Mouse (Mus musculus) forebrain, embryonic 16.5 days (tissue): ENCODE measurements around the gene Rftn2. TPM values are rescaled to one million over a fixed set of nuclear protein-coding genes. Genes with fewer than 3 reads are reported as not detected.
"Not testable (repeated sequence)": the region's sequence is repeated elsewhere in the genome, so short reads cannot be mapped to it uniquely, and the experiment has no call there.

Source experiments
- ATAC-seq: fragments of 200-750 bp; cut with Nextera tagmentation; 2 replicates; pipeline ENCODE4 v1.8.0; 2017; ENCODE audit warnings: mild to moderate bottlenecking, moderate library complexity
- H3K27ac ChIP-seq: fragments of 300-500 bp; sonication (generic); 2 replicates; pipeline ENCODE4 v1.5.1; 2014; ENCODE audit warnings: low read length, control low read depth
- H3K27me3 ChIP-seq: fragments of 300-500 bp; sonication (generic); replicated peaks from 2 replicates; pipeline ENCODE4 v1.6.1; 2014; ENCODE audit warnings: low read length; ENCODE audit not compliant: control insufficient read depth, insufficient read depth
- H3K36me3 ChIP-seq: fragments of 300-500 bp; sonication (generic); 2 replicates; pipeline ENCODE4 v1.6.1; 2014; ENCODE audit not compliant: control insufficient read depth, insufficient read depth
- H3K4me1 ChIP-seq: fragments of 300-500 bp; sonication (generic); replicated peaks from 2 replicates; pipeline ENCODE4 v1.6.1; 2014; ENCODE audit warnings: low read length; ENCODE audit not compliant: control insufficient read depth, insufficient read depth
- H3K4me2 ChIP-seq: fragments of 300-500 bp; sonication (generic); 2 replicates; pipeline ENCODE4 v1.6.1; 2014; ENCODE audit warnings: mild to moderate bottlenecking, low read length, control low read depth
- H3K4me3 ChIP-seq: fragments of 300-500 bp; sonication (generic); replicated peaks from 2 replicates; pipeline ENCODE4 v1.5.1; 2014; ENCODE audit warnings: mild to moderate bottlenecking, low read length, control low read depth
- H3K9ac ChIP-seq: fragments of 300-500 bp; sonication (generic); replicated peaks from 2 replicates; pipeline ENCODE4 v1.6.1; 2014; ENCODE audit warnings: low read depth, low read length, control low read depth
- H3K9me3 ChIP-seq: fragments of 300-500 bp; sonication (generic); 2 replicates; pipeline ENCODE4 v1.6.1; 2016; ENCODE audit warnings: low read length; ENCODE audit not compliant: control insufficient read depth
- WGBS: fragments of 180-500 bp; shearing (Covaris S2); extraction: QIAGEN DNeasy Blood & Tissue Kit; methylation state at CpG from one replicate; pipeline ENCODE4 v1.1.7; 2014; 5-methylcytosine and 5-hydroxymethylcytosine counted together
- polyA plus RNA-seq: library from polyadenylated mRNA; unstranded; fragments of >200 nt; fragmentation: Nextera tagmentation; extraction: Ambion mirVana; gene quantifications from 2 replicates; pipeline ENCODE4 v1.2.1, GENCODE M21; 2015

Rftn2 gene
- polyA plus RNA-seq, 1 experiment from 2014 or later: 10.4 TPM

- H3K4me2 ChIP-seq: no peak overlapping the region
- WGBS: 97% methylated on average over 5 of the region's 5 CpGs
- no peak overlapping the region for H3K9ac ChIP-seq
- H3K27ac ChIP-seq: no peak overlapping the region
- ATAC-seq: no peak
- H3K4me1 ChIP-seq: peaks cover 19% of the 10 kb centered on the region
- H3K27me3 ChIP-seq: no peaks in the 10 kb centered on the region
- no peak overlapping the region for H3K4me3 ChIP-seq
- no peaks in the 10 kb centered on the region for H3K36me3 ChIP-seq
- no peaks in the 10 kb centered on the region for H3K9me3 ChIP-seq
Measured at GRCm38 (mm10) chr1:55129716-55130115, 96.9 kb downstream of the Rftn2 start.

DNA sequence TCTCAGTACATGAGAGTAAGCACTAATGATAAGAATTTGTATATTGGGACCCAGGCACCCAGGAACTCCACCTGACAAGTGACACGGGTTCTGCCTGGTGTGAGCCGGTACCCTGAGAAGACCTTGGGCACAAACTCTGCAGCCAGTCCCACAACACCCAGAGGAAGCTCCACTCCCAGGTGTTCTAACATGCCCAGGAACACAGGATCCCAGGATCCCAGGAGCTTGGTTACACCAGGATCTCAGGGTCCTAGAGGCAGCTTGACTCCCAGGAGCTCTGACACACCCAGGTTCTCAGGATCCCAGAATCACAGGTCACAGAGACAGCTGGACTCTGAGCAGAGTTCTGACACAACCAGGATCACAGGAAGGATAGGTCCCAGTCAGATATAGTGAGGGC lies 102.4 kb downstream of the Rftn2 start:
- not testable (repeated sequence) for H3K4me1 ChIP-seq, H3K4me2 ChIP-seq, H3K4me3 ChIP-seq, H3K9me3 ChIP-seq, H3K27ac ChIP-seq, H3K27me3 ChIP-seq, H3K36me3 ChIP-seq, H3K9ac ChIP-seq, ATAC-seq
- 95% methylated on average over 2 of the region's 2 CpGs for WGBS

DNA sequence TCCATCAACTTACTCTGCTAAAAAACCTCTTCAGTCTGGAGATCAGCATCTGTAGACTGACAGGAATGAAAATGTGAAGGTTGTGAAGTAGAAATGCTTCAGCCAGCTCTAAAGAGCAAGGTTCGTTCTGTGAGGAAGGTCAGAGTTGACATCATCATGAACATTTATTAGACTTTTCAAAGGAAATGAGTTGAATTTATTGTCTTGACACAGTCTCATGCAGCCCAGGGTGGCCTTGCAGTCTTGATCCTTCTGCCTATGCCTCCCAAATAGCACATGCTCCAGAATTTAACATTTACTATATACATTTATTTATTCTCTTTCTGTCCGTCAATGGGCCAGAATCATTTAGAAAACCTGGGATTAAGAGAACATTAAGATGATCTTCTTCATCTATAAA lies 103.0 kb downstream of the Rftn2 start:
- ATAC-seq: no peak
- H3K27me3 ChIP-seq: no peaks in the 10 kb centered on the region
- no peak overlapping the region for H3K4me3 ChIP-seq
- WGBS: 96% methylated on average over 2 of the region's 2 CpGs
- no peak overlapping the region for H3K4me2 ChIP-seq
- peaks cover 2% of the 10 kb centered on the region; the same call in 1 of the 2 replicates for H3K9me3 ChIP-seq
- H3K4me1 ChIP-seq: no peaks in the 10 kb centered on the region
- H3K36me3 ChIP-seq: no peaks in the 10 kb centered on the region
- no peak overlapping the region for H3K9ac ChIP-seq
- no peak overlapping the region for H3K27ac ChIP-seq

DNA sequence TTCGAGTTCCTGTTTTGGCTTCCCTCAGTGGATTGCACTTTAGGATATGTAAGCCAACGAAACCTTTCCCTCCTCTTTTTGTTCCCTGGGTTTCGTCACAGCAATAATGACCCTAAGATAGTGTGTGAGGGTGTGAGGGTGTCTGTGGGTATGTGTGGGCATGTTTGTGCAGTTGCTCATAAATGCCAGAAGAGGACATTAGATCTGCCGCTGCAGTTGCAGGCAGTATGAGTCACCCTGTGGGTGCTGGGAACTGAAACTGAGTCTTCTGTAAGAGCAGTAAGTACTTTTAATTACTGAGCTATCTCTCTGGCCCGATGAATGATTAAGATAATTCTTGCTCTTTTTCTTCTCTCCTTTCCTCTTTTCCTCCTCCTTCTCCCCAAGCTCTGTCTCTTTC lies 103.5 kb downstream of the Rftn2 start:
- H3K4me2 ChIP-seq: no peak overlapping the region
- WGBS: 94% methylated on average over 5 of the region's 5 CpGs
- ATAC-seq: no peak

More for the DNA sequence above, 103.5 kb downstream of the Rftn2 start:
- Histone ChIP-seq H3K36me3 (no peaks in the 10 kb centered on the region), H3K4me1 (no peaks in the 10 kb centered on the region), H3K9ac (no peak overlapping the region), H3K27ac (no peak overlapping the region), H3K4me3 (no peak overlapping the region), H3K9me3 (peaks cover 2% of the 10 kb centered on the region; the same call in 1 of the 2 replicates), H3K27me3 (no peaks in the 10 kb centered on the region)

Other genes with a start within 250 kb of the Rftn2 start
- 379 and 442 TPM in 2 replicates for gene Sf3b1, start 199.3 kb downstream of the Rftn2 start, polyA plus RNA-seq
- 34.4 and 35.5 TPM in 2 replicates for gene Coq10b, start 174.0 kb downstream of the Rftn2 start, polyA plus RNA-seq
- 215 and 231 TPM in 2 replicates for gene Hspe1, start 138.7 kb downstream of the Rftn2 start, polyA plus RNA-seq
- gene Hspd1, start 138.5 kb downstream of the Rftn2 start, polyA plus RNA-seq: 295 and 312 TPM in 2 replicates
- 194 and 201 TPM in 2 replicates for gene Mob4, start 95.6 kb downstream of the Rftn2 start, polyA plus RNA-seq
- gene Mars2, start 10.4 kb upstream of the Rftn2 start, polyA plus RNA-seq: 5.3 and 5.6 TPM in 2 replicates
- not detected in 2 replicates for gene Boll, start 136.7 kb upstream of the Rftn2 start, polyA plus RNA-seq
- 5.0 and 5.1 TPM in 2 replicates for gene Plcl1, start 179.1 kb upstream of the Rftn2 start, polyA plus RNA-seq